13 mouse cellular contexts compared by ENCODE assay signal in the genomic region with DNA sequence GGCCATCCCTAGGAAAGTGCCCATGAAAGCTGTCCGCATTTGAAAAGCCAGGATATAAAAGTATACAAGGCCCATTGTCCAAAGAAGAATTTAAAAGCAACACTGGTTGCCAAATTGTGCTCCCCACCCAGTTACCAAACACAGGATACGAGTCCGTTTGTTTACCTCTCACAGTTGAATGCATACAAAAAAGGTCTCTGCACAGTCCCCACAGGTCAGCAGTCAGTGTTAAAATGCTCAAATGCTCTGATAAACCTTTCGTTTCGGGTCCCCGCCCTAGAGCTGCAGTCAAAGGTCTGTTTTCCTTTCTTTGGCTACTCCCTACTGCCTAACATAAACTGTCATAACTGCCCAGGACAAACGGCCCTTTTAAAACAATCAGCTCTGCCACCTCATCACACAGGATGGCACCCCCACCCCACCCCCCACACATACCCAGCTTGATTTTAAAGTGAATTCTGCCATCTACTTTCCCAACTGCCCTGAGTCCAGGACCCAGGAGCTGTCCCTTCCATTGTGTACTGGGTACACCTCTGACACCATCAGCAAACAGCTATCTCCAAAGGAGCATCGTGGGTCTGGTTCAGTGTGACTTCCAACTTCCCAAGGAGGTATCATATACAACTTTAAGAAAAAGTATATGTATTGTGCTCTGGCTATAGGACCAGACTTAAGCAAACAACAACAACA.
DNase-seq lines count a peak whose midpoint lies in the region; ATAC-seq and TF ChIP-seq lines count a peak whose summit lies in the region.
"Had no signal": no experiment of that assay in that cellular context is flagged by ENCODE, and none has a peak within 500 bp of the region (broad histone marks: within the 10 kb centered on the region; RNA-seq: fewer than 3 reads in every experiment).

No protein-coding gene starts in this region.

- H3K27me3 ChIP-seq in heart, adult 2 months (ENCODE audit: control insufficient read depth, insufficient read depth, low read length), result no peaks in the 10 kb centered on the region
- H3K27me3 ChIP-seq in heart, embryonic 11.5 days (ENCODE audit: control insufficient read depth, insufficient read depth, low read length), result no peaks in the 10 kb centered on the region
- H3K27me3 ChIP-seq in liver, embryonic 16.5 days (ENCODE audit: control insufficient read depth, insufficient read depth, low read depth, low read length), result no peaks in the 10 kb centered on the region
- H3K27me3 ChIP-seq in stomach, embryonic 15.5 days (replicated peaks), result no peaks in the 10 kb centered on the region

- H3K36me3 ChIP-seq in heart, adult 2 months (ENCODE audit: control insufficient read depth, insufficient read depth, low read length), result peaks cover 21% of the 10 kb centered on the region
- peaks cover 33% of the 10 kb centered on the region for H3K36me3 ChIP-seq in heart, embryonic 11.5 days (ENCODE audit: control insufficient read depth, insufficient read depth, low read length)
- H3K36me3 ChIP-seq in liver, embryonic 16.5 days (ENCODE audit: control insufficient read depth, insufficient read depth), result peaks cover 22% of the 10 kb centered on the region
- H3K36me3 ChIP-seq in stomach, embryonic 15.5 days, result peaks cover 25% of the 10 kb centered on the region

- no peaks in the 10 kb centered on the region for H3K79me2 ChIP-seq in heart, adult 2 months (replicated peaks; ENCODE audit: control insufficient read depth, insufficient read depth, low read length)

- 0 out of 2 replicates have a peak, but pooled peaks have one; percentile 37 for TF ChIP-seq POLR2A in heart, adult 2 months (IDR thresholded peaks at IDR 0.05; ENCODE audit: insufficient read depth, low read depth, low read length)

- H3K4me3 ChIP-seq in heart, adult 2 months, result no peak overlapping the region
- no peak overlapping the region for H3K4me3 ChIP-seq in heart, embryonic 11.5 days (ENCODE audit: low read depth, low read length)
- H3K4me3 ChIP-seq in left cerebral cortex, adult 2 months, result no peak overlapping the region
- no peak overlapping the region for H3K4me3 ChIP-seq in liver, embryonic 16.5 days (ENCODE audit: low read depth, low read length)
- H3K4me3 ChIP-seq in stomach, embryonic 15.5 days (replicated peaks), result no peak overlapping the region
- H3K4me3 ChIP-seq: forebrain, embryonic 13.5 days had no signal

- no peak overlapping the region for H3K4me2 ChIP-seq in heart, embryonic 11.5 days
- 0 out of 2 replicates have a peak overlapping the region, but pooled peaks have one; percentile 9 for H3K4me2 ChIP-seq in liver, embryonic 16.5 days (ENCODE audit: low read depth, low read length)
- no peak overlapping the region for H3K4me2 ChIP-seq in stomach, embryonic 15.5 days

- TF ChIP-seq EP300 in heart, adult 2 months (IDR thresholded peaks at IDR 0.05; ENCODE audit: insufficient read depth, low read depth, low read length), result no peak

- peaks cover 16% of the 10 kb centered on the region for H3K4me1 ChIP-seq in heart, adult 2 months (ENCODE audit: control insufficient read depth, insufficient read depth, low read length)
- peaks cover 22% of the 10 kb centered on the region for H3K4me1 ChIP-seq in heart, embryonic 11.5 days (ENCODE audit: control insufficient read depth, insufficient read depth, low read length)
- H3K4me1 ChIP-seq in liver, embryonic 16.5 days (ENCODE audit: control insufficient read depth, low read depth, low read length), result peaks cover 9% of the 10 kb centered on the region
- H3K4me1 ChIP-seq in stomach, embryonic 15.5 days, result peaks cover 11% of the 10 kb centered on the region

- WGBS in heart, adult 2 months, result 46% methylated on average over 8 of the region's 8 CpGs
- 53% methylated on average over 8 of the region's 8 CpGs for WGBS in heart, embryonic 11.5 days (ENCODE audit: insufficient replicate concordance)
- WGBS in liver, embryonic 16.5 days (ENCODE audit: insufficient replicate concordance), result 41% methylated on average over 8 of the region's 8 CpGs
- WGBS in stomach, embryonic 15.5 days, result 35% methylated on average over 8 of the region's 8 CpGs

- no peak overlapping the region for H3K9ac ChIP-seq in heart, adult 2 months (ENCODE audit: low read depth, low read length)
- no peak overlapping the region for H3K9ac ChIP-seq in heart, embryonic 11.5 days (ENCODE audit: low read depth, low read length)
- H3K9ac ChIP-seq in liver, embryonic 16.5 days (ENCODE audit: low read depth, low read length), result no peak overlapping the region
- no peak overlapping the region for H3K9ac ChIP-seq in stomach, embryonic 15.5 days
- H3K9ac ChIP-seq: forebrain, embryonic 13.5 days had no signal

- TF ChIP-seq CTCF in heart, adult 2 months (IDR thresholded peaks at IDR 0.05), result no peak
- TF ChIP-seq CTCF in left cerebral cortex, adult 2 months (IDR thresholded peaks at IDR 0.05), result no peak

- peak overlapping the region; percentile 72 for H3K27ac ChIP-seq in heart, adult 2 months
- no peak overlapping the region for H3K27ac ChIP-seq in heart, embryonic 11.5 days (ENCODE audit: low read depth, low read length)
- H3K27ac ChIP-seq in left cerebral cortex, adult 2 months, result peak overlapping the region; percentile 9
- H3K27ac ChIP-seq in liver, embryonic 16.5 days (ENCODE audit: low read length), result peak overlapping the region; percentile 58
- no peak overlapping the region for H3K27ac ChIP-seq in stomach, embryonic 15.5 days
- H3K27ac ChIP-seq: forebrain, embryonic 13.5 days; macrophage had no signal

- DNase-seq in heart, adult 2 months, result peak; percentile 39 to 51
- no peak for DNase-seq in left cerebral cortex, adult 2 months (ENCODE audit: extremely low spot score in 1 of 2, low spot score in 2 of 2)
- DNase-seq in left cerebral cortex, postnatal 36 days (ENCODE audit: low spot score in 2 of 2), result no peak
- no peak for DNase-seq in layer of hippocampus, postnatal 14 days (ENCODE audit: low spot score in 2 of 2)
- DNase-seq in spleen, postnatal 10 days (ENCODE audit: low spot score in 2 of 2), result no peak
- DNase-seq: adrenal gland, adult 8-10 months; cerebellum, adult 11 months; retina, postnatal 1 day had no signal

- no peak for ATAC-seq in heart, embryonic 11.5 days (replicated peaks; ENCODE audit: insufficient number of reproducible peaks, low FRiP score, low TSS enrichment)
- peak; percentile 83 for ATAC-seq in liver, embryonic 16.5 days (ENCODE audit: low read depth)
- peak; percentile 59 for ATAC-seq in stomach, embryonic 15.5 days (ENCODE audit: insufficient read depth, low FRiP score, low read depth)
- ATAC-seq: forebrain, embryonic 13.5 days had no signal

- intact Hi-C loops in heart, adult 2 months (cut with DNase I), result no loop called here
- intact Hi-C loops in left cerebral cortex, adult 2 months (cut with DNase I), result no loop called here
- intact Hi-C loops in left cerebral cortex, postnatal 36 days (cut with DNase I), result no loop called here

- H3K9me3 ChIP-seq in heart, embryonic 11.5 days (replicated peaks; ENCODE audit: control insufficient read depth, low read length), result 0 out of 2 replicates have a peak, but pooled peaks cover 4% of the 10 kb centered on the region
- H3K9me3 ChIP-seq in liver, embryonic 16.5 days (replicated peaks; ENCODE audit: control insufficient read depth, low read length), result no peaks in the 10 kb centered on the region
- no peaks in the 10 kb centered on the region for H3K9me3 ChIP-seq in stomach, embryonic 15.5 days

Comparison
In these comparisons a context has a peak if more than half of its experiments do, and no peak if none do; other contexts are left out.
1. H3K27ac ChIP-seq: peak in heart, adult 2 months (single experiment), left cerebral cortex, adult 2 months (single experiment) and liver, embryonic 16.5 days (single experiment); none in heart, embryonic 11.5 days (single experiment) and stomach, embryonic 15.5 days (single experiment).
2. DNase-seq: peak in heart, adult 2 months (2 of 2); none in left cerebral cortex, adult 2 months (0 of 2), left cerebral cortex, postnatal 36 days (0 of 2), layer of hippocampus, postnatal 14 days (0 of 2) and spleen, postnatal 10 days (0 of 2).